Mouse (Mus musculus) lung, embryonic 16.5 days (tissue): Measurements from ENCODE around the gene Bcar1. TPM values are rescaled to one million over a fixed set of nuclear protein-coding genes. Genes with fewer than 3 reads are reported as not detected.
A peak's percentile ranks its signal among the peaks of the same experiment; 100 is the strongest.

ENCODE experiments used
- ATAC-seq: fragments of 200-750 bp; cut with Nextera tagmentation; 2 replicates; pipeline ENCODE4 v1.8.0; 2017; ENCODE audit warnings: low read depth, mild to moderate bottlenecking, moderate library complexity
- H3K27ac ChIP-seq: fragments of 300-500 bp; sonication (generic); 2 replicates; pipeline ENCODE4 v1.5.1; 2014; ENCODE audit warnings: mild to moderate bottlenecking, control low read depth, low read length
- H3K27me3 ChIP-seq: fragments of 300-500 bp; sonication (generic); 2 replicates; pipeline ENCODE4 v1.6.1; 2014; ENCODE audit warnings: low read depth, low read length, mixed read lengths; ENCODE audit not compliant: control insufficient read depth, insufficient read depth
- H3K36me3 ChIP-seq: fragments of 300-500 bp; sonication (generic); 2 replicates; pipeline ENCODE4 v1.6.1; 2014; ENCODE audit warnings: low read length; ENCODE audit not compliant: control insufficient read depth, insufficient read depth
- H3K4me1 ChIP-seq: fragments of 300-500 bp; sonication (generic); replicated peaks from 2 replicates; pipeline ENCODE4 v1.6.1; 2014; ENCODE audit warnings: low read length, mixed read lengths; ENCODE audit not compliant: control insufficient read depth, insufficient read depth
- H3K4me2 ChIP-seq: fragments of 300-500 bp; sonication (generic); 2 replicates; pipeline ENCODE4 v1.6.1; 2014; ENCODE audit warnings: low read depth, low read length, control low read depth
- H3K4me3 ChIP-seq: fragments of 300-500 bp; sonication (generic); 2 replicates; pipeline ENCODE4 v1.5.1; 2014; ENCODE audit warnings: mild to moderate bottlenecking, low read length, control low read depth
- H3K9ac ChIP-seq: fragments of 300-500 bp; sonication (generic); 2 replicates; pipeline ENCODE4 v1.6.1; 2014; ENCODE audit warnings: low read length, control low read depth
- H3K9me3 ChIP-seq: fragments of 300-500 bp; sonication (generic); 2 replicates; pipeline ENCODE4 v1.6.1; 2016; ENCODE audit warnings: low read length; ENCODE audit not compliant: control insufficient read depth
- WGBS: fragments of 180-500 bp; shearing (Covaris S2); extraction: QIAGEN DNeasy Blood & Tissue Kit; methylation state at CpG from one replicate; pipeline ENCODE4 v1.1.7; 2014; 5-methylcytosine and 5-hydroxymethylcytosine counted together
- polyA plus RNA-seq: library from polyadenylated mRNA; unstranded; fragments of >200 nt; fragmentation: Nextera tagmentation; extraction: Ambion mirVana; gene quantifications from 2 replicates; pipeline ENCODE4 v1.2.1, GENCODE M21; 2015

Bcar1 gene
- polyA plus RNA-seq, 1 experiment from 2014 or later = 52.1 TPM

GRCm38 (mm10) chr8:111690960-111691445 lies 52.6 kb downstream of the Bcar1 start, which contains the start of gene Ctrb1:
Gene Ctrb1 (minus strand): TSS chr8:111691010.
- Histone ChIP-seq H3K9ac (no peak within 1 kb of the TSS), H3K9me3 (no peaks in the 10 kb centered on the region), H3K27ac (no peak within 1 kb of the TSS), H3K27me3 (no peaks in the 10 kb centered on the region), H3K4me3 (no peak within 1 kb of the TSS), H3K36me3 (no peaks in the 10 kb centered on the region), H3K4me1 (no peaks in the 10 kb centered on the region), H3K4me2 (no peak within 1 kb of the TSS)
- ATAC-seq = no peak
- WGBS = 71% methylated on average over 2 of the region's 2 CpGs

DNA sequence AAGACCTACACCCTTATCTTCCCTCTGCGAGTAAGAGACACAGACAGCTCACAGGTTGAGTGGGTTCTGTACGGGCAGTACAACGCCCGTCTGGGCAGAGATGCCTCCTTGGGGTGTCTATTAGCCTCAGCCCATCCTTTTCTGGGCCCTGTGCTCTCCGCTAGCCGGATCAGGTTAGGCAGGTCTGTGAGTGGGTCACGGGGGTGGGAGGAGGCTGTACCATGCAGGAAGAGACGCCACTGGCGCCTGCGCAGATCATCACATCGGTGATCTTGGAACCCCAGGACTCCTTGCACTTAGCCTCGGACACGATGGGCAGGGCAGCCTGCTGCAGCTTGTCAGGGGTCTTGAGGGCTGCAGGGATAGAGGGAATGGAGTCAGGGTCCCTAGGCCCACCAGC lies 56.7 kb downstream of the Bcar1 start:
- H3K27ac ChIP-seq = no peak overlapping the region
- H3K4me2 ChIP-seq = no peak overlapping the region
- no peak overlapping the region for H3K9ac ChIP-seq
- H3K27me3 ChIP-seq = no peaks in the 10 kb centered on the region
- no peaks in the 10 kb centered on the region for H3K36me3 ChIP-seq
- ATAC-seq = no peak
- H3K4me3 ChIP-seq = no peak overlapping the region
- WGBS = 73% methylated on average over 13 of the region's 13 CpGs
- no peaks in the 10 kb centered on the region for H3K4me1 ChIP-seq
- no peaks in the 10 kb centered on the region for H3K9me3 ChIP-seq

GRCm38 (mm10) chr8:111682521-111682920 lies 61.1 kb downstream of the Bcar1 start:
- Histone ChIP-seq H3K4me2 (no peak overlapping the region), H3K27ac (no peak overlapping the region), H3K36me3 (no peaks in the 10 kb centered on the region), H3K4me1 (no peaks in the 10 kb centered on the region), H3K27me3 (no peaks in the 10 kb centered on the region), H3K9ac (no peak overlapping the region), H3K4me3 (no peak overlapping the region), H3K9me3 (no peaks in the 10 kb centered on the region)
- ATAC-seq = no peak
- 24% methylated on average over 9 of the region's 9 CpGs for WGBS

- Histone ChIP-seq H3K4me2 (no peak overlapping the region), H3K27ac (no peak overlapping the region), H3K36me3 (no peaks in the 10 kb centered on the region), H3K9ac (no peak overlapping the region), H3K9me3 (peaks cover 4% of the 10 kb centered on the region; the same call in 1 of the 2 replicates), H3K4me1 (no peaks in the 10 kb centered on the region), H3K27me3 (no peaks in the 10 kb centered on the region), H3K4me3 (no peak overlapping the region)
- no peak for ATAC-seq
- 63% methylated on average over 11 of the region's 11 CpGs for WGBS
Observed at GRCm38 (mm10) chr8:111681153-111681552, 62.5 kb downstream of the Bcar1 start.

- Histone ChIP-seq H3K9ac (no peak overlapping the region), H3K4me2 (no peak overlapping the region), H3K4me1 (no peaks in the 10 kb centered on the region), H3K27me3 (no peaks in the 10 kb centered on the region), H3K27ac (no peak overlapping the region), H3K36me3 (no peaks in the 10 kb centered on the region), H3K9me3 (peaks cover 5% of the 10 kb centered on the region; the same call in 1 of the 2 replicates), H3K4me3 (no peak overlapping the region)
- peak; percentile 60; the same call in 1 of the 2 replicates for ATAC-seq
- WGBS = 28% methylated on average over 17 of the region's 17 CpGs
Observed at GRCm38 (mm10) chr8:111680423-111681028, 63.1 kb downstream of the Bcar1 start.

DNA sequence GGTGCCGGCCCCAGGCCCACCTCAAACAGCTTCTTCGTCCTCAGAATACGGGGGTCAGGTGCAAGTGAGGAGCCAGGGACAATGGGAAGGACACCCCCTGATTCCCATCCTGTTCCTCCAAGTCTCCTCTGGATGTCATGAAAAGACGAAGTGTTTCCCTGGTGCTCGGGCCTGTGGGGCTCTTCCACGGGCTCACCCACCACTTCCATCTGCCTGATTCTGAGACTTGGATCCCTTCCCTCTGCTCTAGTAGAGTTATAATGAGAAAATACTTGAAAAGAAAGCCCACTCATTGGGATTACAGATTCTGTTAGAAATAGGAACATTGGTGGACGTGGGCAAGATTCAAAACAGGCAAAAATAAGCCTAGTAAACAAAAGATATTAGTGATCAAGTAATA lies 64.8 kb downstream of the Bcar1 start:
- no peak overlapping the region for H3K4me2 ChIP-seq
- no peaks in the 10 kb centered on the region for H3K36me3 ChIP-seq
- H3K4me3 ChIP-seq = no peak overlapping the region
- 93% methylated on average over 7 of the region's 7 CpGs for WGBS
- no peaks in the 10 kb centered on the region for H3K4me1 ChIP-seq
- no peaks in the 10 kb centered on the region for H3K27me3 ChIP-seq
- H3K27ac ChIP-seq = no peak overlapping the region
- peaks cover 5% of the 10 kb centered on the region; the same call in 1 of the 2 replicates for H3K9me3 ChIP-seq
- no peak for ATAC-seq
- H3K9ac ChIP-seq = no peak overlapping the region

DNA sequence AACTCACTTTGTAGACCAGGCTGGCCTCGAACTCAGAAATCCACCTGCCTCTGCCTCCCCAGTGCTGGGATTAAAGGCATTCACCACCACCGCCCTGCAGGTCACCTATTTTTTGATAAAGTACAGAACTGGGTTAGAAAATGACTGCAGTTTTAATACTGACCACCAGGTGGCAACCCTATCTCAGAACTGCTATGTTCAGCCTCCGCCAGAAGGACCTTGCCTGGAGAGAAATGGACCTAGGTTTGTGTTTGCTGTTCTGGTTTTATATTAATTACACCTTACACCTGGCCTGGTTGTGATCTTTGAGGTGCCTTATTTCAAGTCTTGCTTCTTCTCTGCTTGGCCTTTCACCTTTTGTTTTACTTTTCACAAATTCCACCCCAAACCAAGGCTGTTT lies 65.5 kb downstream of the Bcar1 start:
- Histone ChIP-seq H3K27ac (no peak overlapping the region), H3K9ac (no peak overlapping the region), H3K4me3 (no peak overlapping the region), H3K36me3 (no peaks in the 10 kb centered on the region), H3K9me3 (peaks cover 5% of the 10 kb centered on the region; the same call in 1 of the 2 replicates), H3K27me3 (no peaks in the 10 kb centered on the region), H3K4me1 (no peaks in the 10 kb centered on the region), H3K4me2 (no peak overlapping the region)
- 20% methylated on average over 3 of the region's 3 CpGs for WGBS
- ATAC-seq = peak; percentile 62; the same call in 1 of the 2 replicates

- no peak overlapping the region for H3K9ac ChIP-seq
- 71% methylated on average over 8 of the region's 8 CpGs for WGBS
- H3K4me3 ChIP-seq = no peak overlapping the region
- H3K27ac ChIP-seq = no peak overlapping the region
- ATAC-seq = no peak
- no peak overlapping the region for H3K4me2 ChIP-seq
- H3K27me3 ChIP-seq = no peaks in the 10 kb centered on the region
- peaks cover 2% of the 10 kb centered on the region; the same call in 1 of the 2 replicates for H3K36me3 ChIP-seq
- no peaks in the 10 kb centered on the region for H3K4me1 ChIP-seq
- peaks cover 5% of the 10 kb centered on the region; the same call in 1 of the 2 replicates for H3K9me3 ChIP-seq
Observed at GRCm38 (mm10) chr8:111676237-111676636, 67.4 kb downstream of the Bcar1 start.

DNA sequence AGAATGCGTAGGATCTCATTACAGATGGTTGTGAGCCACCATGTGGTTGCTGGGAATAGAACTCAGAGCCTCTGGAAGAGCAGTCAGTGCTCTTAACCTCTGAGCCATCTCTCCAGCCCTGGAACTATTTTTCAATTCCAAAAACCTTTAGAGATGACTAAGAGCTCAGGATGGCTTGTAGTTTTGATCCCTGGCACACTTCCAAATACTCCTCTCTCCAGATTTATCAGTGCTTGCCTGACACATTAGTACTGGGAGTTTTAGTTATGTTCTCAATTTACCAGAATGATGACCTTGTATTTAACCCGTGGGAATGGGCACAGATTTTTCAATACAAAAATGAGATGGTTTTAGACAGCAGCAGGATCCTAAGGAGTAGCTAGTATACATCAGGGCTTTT lies 76.9 kb downstream of the Bcar1 start:
- Histone ChIP-seq H3K36me3 (peaks cover 24% of the 10 kb centered on the region), H3K27me3 (no peaks in the 10 kb centered on the region), H3K27ac (no peak overlapping the region), H3K4me3 (no peak overlapping the region), H3K9ac (no peak overlapping the region), H3K4me1 (no peaks in the 10 kb centered on the region), H3K9me3 (no peaks in the 10 kb centered on the region), H3K4me2 (no peak overlapping the region)
- 77% methylated on average over 2 of the region's 2 CpGs for WGBS
- ATAC-seq = no peak
